Mouse (Mus musculus): Measurements from ENCODE around the gene Ndel1. TPM values are rescaled to one million over a fixed set of nuclear protein-coding genes. Genes with fewer than 3 reads are reported as not detected.

Ndel1 gene
- polyA plus RNA-seq, 1 experiment from 2014 or later, result 68.5 TPM

GRCm38 (mm10) chr11:68863631-68864091, 8.0 kb downstream of the Ndel1 start:
- Histone ChIP-seq H3K27me3 (ENCODE audit: control insufficient read depth, insufficient read depth, low read length) (no peaks in the 10 kb centered on the region), H3K4me3 (ENCODE audit: low read depth, low read length) (no peak overlapping the region), H3K4me2 (replicated peaks; ENCODE audit: low read depth, low read length) (no peak overlapping the region), H3K27ac (ENCODE audit: low read length) (no peak overlapping the region), H3K36me3 (ENCODE audit: control insufficient read depth, insufficient read depth, low read length) (no peaks in the 10 kb centered on the region), H3K4me1 (ENCODE audit: control insufficient read depth, insufficient read depth, low read length) (0 out of 2 replicates have a peak, but pooled peaks cover 3% of the 10 kb centered on the region), H3K9ac (replicated peaks; ENCODE audit: low read depth, low read length) (no peak overlapping the region), H3K9me3 (ENCODE audit: control insufficient read depth, low read depth, low read length) (no peaks in the 10 kb centered on the region)
- ATAC-seq (ENCODE audit: insufficient number of reproducible peaks, insufficient read depth, low FRiP score, low read depth), result no peak
- WGBS, result 69% methylated on average over 4 of the region's 4 CpGs

- Histone ChIP-seq H3K4me3 (ENCODE audit: low read depth, low read length) (no peak overlapping the region), H3K27me3 (ENCODE audit: control insufficient read depth, insufficient read depth, low read length) (no peaks in the 10 kb centered on the region), H3K4me2 (replicated peaks; ENCODE audit: low read depth, low read length) (no peak overlapping the region), H3K36me3 (ENCODE audit: control insufficient read depth, insufficient read depth, low read length) (no peaks in the 10 kb centered on the region), H3K9ac (replicated peaks; ENCODE audit: low read depth, low read length) (no peak overlapping the region), H3K4me1 (ENCODE audit: control insufficient read depth, insufficient read depth, low read length) (0 out of 2 replicates have a peak, but pooled peaks cover 3% of the 10 kb centered on the region), H3K9me3 (ENCODE audit: control insufficient read depth, low read depth, low read length) (no peaks in the 10 kb centered on the region), H3K27ac (ENCODE audit: low read length) (no peak overlapping the region)
- WGBS, result 58% methylated on average over 2 of the region's 2 CpGs
- ATAC-seq (ENCODE audit: insufficient number of reproducible peaks, insufficient read depth, low FRiP score, low read depth), result no peak
Measured at GRCm38 (mm10) chr11:68862260-68862659, 9.4 kb downstream of the Ndel1 start.

GRCm38 (mm10) chr11:68859943-68860593, 11.6 kb downstream of the Ndel1 start:
- 0 out of 2 replicates have a peak, but pooled peaks cover 3% of the 10 kb centered on the region for H3K4me1 ChIP-seq (ENCODE audit: control insufficient read depth, insufficient read depth, low read length)
- 74% methylated on average over 8 of the region's 8 CpGs for whole genome bisulfite sequencing
- H3K36me3 ChIP-seq (ENCODE audit: control insufficient read depth, insufficient read depth, low read length), result no peaks in the 10 kb centered on the region
- no peaks in the 10 kb centered on the region for H3K27me3 ChIP-seq (ENCODE audit: control insufficient read depth, insufficient read depth, low read length)
- ATAC-seq (ENCODE audit: insufficient number of reproducible peaks, insufficient read depth, low FRiP score, low read depth), result no peak
- no peak overlapping the region for H3K27ac ChIP-seq (ENCODE audit: low read length)
- no peak overlapping the region for H3K4me2 ChIP-seq (replicated peaks; ENCODE audit: low read depth, low read length)
- H3K9ac ChIP-seq (replicated peaks; ENCODE audit: low read depth, low read length), result no peak overlapping the region
- no peak overlapping the region for H3K4me3 ChIP-seq (ENCODE audit: low read depth, low read length)
- H3K9me3 ChIP-seq (ENCODE audit: control insufficient read depth, low read depth, low read length), result no peaks in the 10 kb centered on the region

GRCm38 (mm10) chr11:68857329-68857728, 14.3 kb downstream of the Ndel1 start:
- no peak for ATAC-seq (ENCODE audit: insufficient number of reproducible peaks, insufficient read depth, low FRiP score, low read depth)
- Histone ChIP-seq H3K27me3 (ENCODE audit: control insufficient read depth, insufficient read depth, low read length) (no peaks in the 10 kb centered on the region), H3K4me2 (replicated peaks; ENCODE audit: low read depth, low read length) (no peak overlapping the region), H3K9me3 (ENCODE audit: control insufficient read depth, low read depth, low read length) (no peaks in the 10 kb centered on the region), H3K36me3 (ENCODE audit: control insufficient read depth, insufficient read depth, low read length) (no peaks in the 10 kb centered on the region), H3K4me3 (ENCODE audit: low read depth, low read length) (no peak overlapping the region), H3K27ac (ENCODE audit: low read length) (no peak overlapping the region), H3K4me1 (ENCODE audit: control insufficient read depth, insufficient read depth, low read length) (peaks cover 3% of the 10 kb centered on the region; the same call in 1 of the 2 replicates), H3K9ac (replicated peaks; ENCODE audit: low read depth, low read length) (no peak overlapping the region)
- WGBS, result 88% methylated on average over 3 of the region's 3 CpGs

- WGBS, result 85% methylated on average over 3 of the region's 3 CpGs
- Histone ChIP-seq H3K27me3 (ENCODE audit: control insufficient read depth, insufficient read depth, low read length) (no peaks in the 10 kb centered on the region), H3K36me3 (ENCODE audit: control insufficient read depth, insufficient read depth, low read length) (no peaks in the 10 kb centered on the region), H3K27ac (ENCODE audit: low read length) (no peak overlapping the region), H3K9ac (replicated peaks; ENCODE audit: low read depth, low read length) (no peak overlapping the region), H3K4me3 (ENCODE audit: low read depth, low read length) (no peak overlapping the region), H3K4me1 (ENCODE audit: control insufficient read depth, insufficient read depth, low read length) (peaks cover 18% of the 10 kb centered on the region), H3K4me2 (replicated peaks; ENCODE audit: low read depth, low read length) (no peak overlapping the region), H3K9me3 (ENCODE audit: control insufficient read depth, low read depth, low read length) (no peaks in the 10 kb centered on the region)
- no peak for ATAC-seq (ENCODE audit: insufficient number of reproducible peaks, insufficient read depth, low FRiP score, low read depth)
Measured at GRCm38 (mm10) chr11:68854621-68855020, 17.0 kb downstream of the Ndel1 start.

GRCm38 (mm10) chr11:68853611-68854401, 17.9 kb downstream of the Ndel1 start:
- Histone ChIP-seq H3K9ac (replicated peaks; ENCODE audit: low read depth, low read length) (peak overlapping the region; percentile 39), H3K4me3 (ENCODE audit: low read depth, low read length) (peak overlapping the region; percentile 97), H3K36me3 (ENCODE audit: control insufficient read depth, insufficient read depth, low read length) (no peaks in the 10 kb centered on the region), H3K9me3 (ENCODE audit: control insufficient read depth, low read depth, low read length) (no peaks in the 10 kb centered on the region), H3K27ac (ENCODE audit: low read length) (peak overlapping the region; percentile 99), H3K4me1 (ENCODE audit: control insufficient read depth, insufficient read depth, low read length) (peaks cover 18% of the 10 kb centered on the region), H3K27me3 (ENCODE audit: control insufficient read depth, insufficient read depth, low read length) (no peaks in the 10 kb centered on the region), H3K4me2 (replicated peaks; ENCODE audit: low read depth, low read length) (peak overlapping the region; percentile 82)
- ATAC-seq (ENCODE audit: insufficient number of reproducible peaks, insufficient read depth, low FRiP score, low read depth), result no peak
- 31% methylated on average over 14 of the region's 14 CpGs for WGBS

- peaks cover 18% of the 10 kb centered on the region for H3K4me1 ChIP-seq (ENCODE audit: control insufficient read depth, insufficient read depth, low read length)
- no peaks in the 10 kb centered on the region for H3K9me3 ChIP-seq (ENCODE audit: control insufficient read depth, low read depth, low read length)
- no peaks in the 10 kb centered on the region for H3K27me3 ChIP-seq (ENCODE audit: control insufficient read depth, insufficient read depth, low read length)
- H3K4me2 ChIP-seq (replicated peaks; ENCODE audit: low read depth, low read length), result peak overlapping the region; percentile 82
- peak overlapping the region; percentile 89 for H3K9ac ChIP-seq (replicated peaks; ENCODE audit: low read depth, low read length)
- under 1% methylated on average over 42 of the region's 42 CpGs for WGBS
- H3K27ac ChIP-seq (ENCODE audit: low read length), result peak overlapping the region; percentile 99
- peak; percentile 99 for ATAC-seq (ENCODE audit: insufficient number of reproducible peaks, insufficient read depth, low FRiP score, low read depth)
- H3K4me3 ChIP-seq (ENCODE audit: low read depth, low read length), result peak overlapping the region; percentile 97
- no peaks in the 10 kb centered on the region for H3K36me3 ChIP-seq (ENCODE audit: control insufficient read depth, insufficient read depth, low read length)
Measured at GRCm38 (mm10) chr11:68852932-68853409, 18.7 kb downstream of the Ndel1 start.

- Histone ChIP-seq H3K9me3 (ENCODE audit: control insufficient read depth, low read depth, low read length) (no peaks in the 10 kb centered on the region), H3K27me3 (ENCODE audit: control insufficient read depth, insufficient read depth, low read length) (no peaks in the 10 kb centered on the region), H3K9ac (replicated peaks; ENCODE audit: low read depth, low read length) (peak overlapping the region; percentile 89), H3K4me1 (ENCODE audit: control insufficient read depth, insufficient read depth, low read length) (peaks cover 18% of the 10 kb centered on the region), H3K27ac (ENCODE audit: low read length) (peak overlapping the region; percentile 99), H3K36me3 (ENCODE audit: control insufficient read depth, insufficient read depth, low read length) (no peaks in the 10 kb centered on the region), H3K4me3 (ENCODE audit: low read depth, low read length) (peak overlapping the region; percentile 97), H3K4me2 (replicated peaks; ENCODE audit: low read depth, low read length) (peak overlapping the region; percentile 56)
- 0% methylated on average over 31 of the region's 36 CpGs for WGBS
- ATAC-seq (ENCODE audit: insufficient number of reproducible peaks, insufficient read depth, low FRiP score, low read depth), result peak; percentile 31; the same call in 1 of the 2 replicates
Measured at GRCm38 (mm10) chr11:68852486-68852901, 19.2 kb downstream of the Ndel1 start.
